Comparison of ENCODE assay signal across 10 mouse cellular contexts in genomic region chr7:67955276-67955675, GRCm38 (mm10). TPM values are rescaled to one million over a fixed set of nuclear protein-coding genes. Genes with fewer than 3 reads are reported as not detected.
DNase-seq lines count a peak whose midpoint lies in the region; ATAC-seq and TF ChIP-seq lines count a peak whose summit lies in the region.
"Had no signal": no experiment of that assay in that cellular context is flagged by ENCODE, and none has a peak within 500 bp of the region (broad histone marks: within the 10 kb centered on the region; RNA-seq: fewer than 3 reads in every experiment).

No protein-coding gene starts in this region.

- TF ChIP-seq CTCF in left cerebral cortex, adult 2 months (IDR thresholded peaks at IDR 0.05) = no peak

- peak overlapping the region; percentile 38; the same call in 1 of the 2 replicates for H3K27ac ChIP-seq in left cerebral cortex, adult 2 months
- no peak overlapping the region for H3K27ac ChIP-seq in forebrain, embryonic 11.5 days (ENCODE audit: low read depth, low read length)
- peak overlapping the region; percentile 70 for H3K27ac ChIP-seq in limb, embryonic 11.5 days (replicated peaks; ENCODE audit: low read depth, low read length)
- no peak overlapping the region for H3K27ac ChIP-seq in neural tube, embryonic 14.5 days (ENCODE audit: low read depth, low read length)

- no peaks in the 10 kb centered on the region for H3K36me3 ChIP-seq in forebrain, embryonic 11.5 days (ENCODE audit: control insufficient read depth, insufficient read depth, low read length)
- H3K36me3 ChIP-seq in limb, embryonic 11.5 days (ENCODE audit: control insufficient read depth, insufficient read depth, low read length) = no peaks in the 10 kb centered on the region
- no peaks in the 10 kb centered on the region for H3K36me3 ChIP-seq in neural tube, embryonic 14.5 days (ENCODE audit: control insufficient read depth, insufficient read depth, low read length)

- intact Hi-C loops in left cerebral cortex, adult 2 months (cut with DNase I) = no loop called here
- intact Hi-C loops in gastrocnemius, postnatal 14 days (cut with DNase I; ENCODE audit: low total_unique reads) = no loop called here

- no peak for DNase-seq in left cerebral cortex, adult 2 months (ENCODE audit: extremely low spot score in 1 of 2, low spot score in 2 of 2)
- no peak for DNase-seq in left cerebral cortex, adult 8-10 months (ENCODE audit: low spot score in 2 of 2)
- DNase-seq in forebrain, embryonic 11.5 days (ENCODE audit: low spot score) = no peak
- no peak for DNase-seq in limb, embryonic 11.5 days (ENCODE audit: low spot score)
- no peak for DNase-seq in gastrocnemius, postnatal 14 days
- DNase-seq in right cerebral cortex, postnatal 25 days = no peak
- DNase-seq: cerebellum, adult 8-10 months; kidney, postnatal 25 days had no signal

- ATAC-seq in forebrain, embryonic 11.5 days (replicated peaks; ENCODE audit: low FRiP score) = no peak
- ATAC-seq in limb, embryonic 11.5 days (ENCODE audit: insufficient number of reproducible peaks, low FRiP score, low TSS enrichment, low read depth) = no peak
- no peak for ATAC-seq in neural tube, embryonic 14.5 days (ENCODE audit: low read depth)
- ATAC-seq in megakaryocyte-erythroid progenitor cell, adult 5-6 weeks (replicated peaks; ENCODE audit: low FRiP score, low TSS enrichment, poor library complexity, severe bottlenecking) = no peak

- peaks cover 9% of the 10 kb centered on the region; the same call in 1 of the 2 replicates for H3K4me1 ChIP-seq in forebrain, embryonic 11.5 days (replicated peaks; ENCODE audit: control insufficient read depth, insufficient read depth, low read length)
- peaks cover 19% of the 10 kb centered on the region for H3K4me1 ChIP-seq in limb, embryonic 11.5 days (ENCODE audit: control insufficient read depth, insufficient read depth, low read length)
- H3K4me1 ChIP-seq in neural tube, embryonic 14.5 days (ENCODE audit: control insufficient read depth, insufficient read depth, low read length) = peaks cover 26% of the 10 kb centered on the region

- no peaks in the 10 kb centered on the region for H3K27me3 ChIP-seq in forebrain, embryonic 11.5 days (ENCODE audit: control insufficient read depth, insufficient read depth, low read length)
- H3K27me3 ChIP-seq in limb, embryonic 11.5 days (ENCODE audit: control insufficient read depth, insufficient read depth, low read length) = no peaks in the 10 kb centered on the region
- H3K27me3 ChIP-seq in neural tube, embryonic 14.5 days (ENCODE audit: control insufficient read depth, insufficient read depth, low read length) = no peaks in the 10 kb centered on the region

- H3K9me3 ChIP-seq in forebrain, embryonic 11.5 days (ENCODE audit: control insufficient read depth, low read length) = no peaks in the 10 kb centered on the region
- H3K9me3 ChIP-seq in limb, embryonic 11.5 days (ENCODE audit: control insufficient read depth, low read length) = no peaks in the 10 kb centered on the region
- no peaks in the 10 kb centered on the region for H3K9me3 ChIP-seq in neural tube, embryonic 14.5 days (ENCODE audit: control insufficient read depth, low read length)

- peak overlapping the region; percentile 96; the same call in 1 of the 2 replicates for H3K9ac ChIP-seq in forebrain, embryonic 11.5 days (ENCODE audit: low read length)
- H3K9ac ChIP-seq in limb, embryonic 11.5 days (ENCODE audit: low read length) = peak overlapping the region; percentile 98
- 0 out of 2 replicates have a peak overlapping the region, but pooled peaks have one; percentile 13 for H3K9ac ChIP-seq in neural tube, embryonic 14.5 days (replicated peaks; ENCODE audit: low read depth, low read length)

- peak overlapping the region; percentile 92 for H3K4me3 ChIP-seq in left cerebral cortex, adult 2 months
- H3K4me3 ChIP-seq in forebrain, embryonic 11.5 days (ENCODE audit: low read depth, low read length) = peak overlapping the region; percentile 62
- H3K4me3 ChIP-seq in limb, embryonic 11.5 days (ENCODE audit: low read depth, low read length) = peak overlapping the region; percentile 97
- H3K4me3 ChIP-seq in neural tube, embryonic 14.5 days (ENCODE audit: low read depth, low read length) = peak overlapping the region; percentile 73

- 30% methylated on average over 5 of the region's 5 CpGs for WGBS in forebrain, embryonic 11.5 days
- WGBS in limb, embryonic 11.5 days = 32% methylated on average over 5 of the region's 5 CpGs
- 14% methylated on average over 5 of the region's 5 CpGs for WGBS in neural tube, embryonic 14.5 days

- peak overlapping the region; percentile 98 for H3K4me2 ChIP-seq in forebrain, embryonic 11.5 days (ENCODE audit: low read depth, low read length, severe bottlenecking)
- peak overlapping the region; percentile 93 for H3K4me2 ChIP-seq in limb, embryonic 11.5 days (ENCODE audit: low read depth, severe bottlenecking)
- H3K4me2 ChIP-seq in neural tube, embryonic 14.5 days (ENCODE audit: low read depth, low read length) = peak overlapping the region; percentile 100

RNA-seq across cellular contexts. Expression of gene Igf1r, which starts 2.6 kb away (rescaled TPM):
- total RNA-seq in left cerebral cortex, adult 2 months (2021) = 10 to 100 TPM; 52.7 to 54.3 TPM
- total RNA-seq in left cerebral cortex, adult 8-10 months (2022) = 10 to 100 TPM; 43.3 to 49.3 (median 44.0) TPM
- 17.7 and 18.3 TPM in 2 replicates for polyA plus RNA-seq in forebrain, embryonic 11.5 days (2014; fragmentation: Nextera tagmentation; extraction: Ambion mirVana)
- polyA plus RNA-seq in limb, embryonic 11.5 days (2014; fragmentation: Nextera tagmentation; extraction: Ambion mirVana) = 27.8 and 29.9 TPM in 2 replicates
- 21.8 and 28.5 TPM in 2 replicates for polyA plus RNA-seq in neural tube, embryonic 14.5 days (2014; fragmentation: Nextera tagmentation; extraction: Ambion mirVana)
- 10 to 100 TPM; 13.1 to 14.0 TPM for total RNA-seq in gastrocnemius, postnatal 14 days (2021)
- 40.8 and 53.2 TPM in 2 replicates for total RNA-seq in megakaryocyte-erythroid progenitor cell, adult 5-6 weeks (2014; fragmentation: Nextera tagmentation)
- total RNA-seq in megakaryocyte-erythroid progenitor cell, adult 5-6 weeks (2017) = 21.4 and 27.0 TPM in 2 replicates

Comparison
In these comparisons a context has a peak if more than half of its experiments do, and no peak if none do; other contexts are left out.
1. H3K27ac ChIP-seq: peak in left cerebral cortex, adult 2 months (single experiment) and limb, embryonic 11.5 days (single experiment); none in forebrain, embryonic 11.5 days (single experiment) and neural tube, embryonic 14.5 days (single experiment).
2. H3K9ac ChIP-seq: peak in every context shown above with its lines; median percentile 98 in limb, embryonic 11.5 days; 96 in forebrain, embryonic 11.5 days; 13 in neural tube, embryonic 14.5 days.
3. Peak in every context shown above with its lines, with median percentiles within 50 percentile points of each other: H3K4me3 ChIP-seq and H3K4me2 ChIP-seq.